Mouse (Mus musculus) thymus, postnatal 25 days (tissue): ENCODE data around the gene Gcnt3.
"Not testable (repeated sequence)": the region's sequence is repeated elsewhere in the genome, so short reads cannot be mapped to it uniquely, and the experiment has no call there.

Experiments
- DNase-seq: peaks from one replicate; pipeline ENCODE4 v3.0.0; 2022

The Gcnt3 gene

GRCm38 (mm10) chr9:70042137-70042536 lies 4.2 kb upstream of the Gcnt3 start:
- DNase-seq = no peak

- no peak for DNase-seq
Observed at GRCm38 (mm10) chr9:70040570-70040969, 2.7 kb upstream of the Gcnt3 start.

GRCm38 (mm10) chr9:70039597-70040385 lies 1.9 kb upstream of the Gcnt3 start:
- DNase-seq = peak; percentile 19

- peak; percentile 38 for DNase-seq
Observed at GRCm38 (mm10) chr9:70036646-70037045, 1.2 kb downstream of the Gcnt3 start.

GRCm38 (mm10) chr9:70034702-70035101 lies 3.2 kb downstream of the Gcnt3 start:
- DNase-seq = no peak

GRCm38 (mm10) chr9:70033056-70033455 lies 4.8 kb downstream of the Gcnt3 start:
- no peak for DNase-seq

GRCm38 (mm10) chr9:70032167-70032566 lies 5.7 kb downstream of the Gcnt3 start:
- no peak for DNase-seq

DNA sequence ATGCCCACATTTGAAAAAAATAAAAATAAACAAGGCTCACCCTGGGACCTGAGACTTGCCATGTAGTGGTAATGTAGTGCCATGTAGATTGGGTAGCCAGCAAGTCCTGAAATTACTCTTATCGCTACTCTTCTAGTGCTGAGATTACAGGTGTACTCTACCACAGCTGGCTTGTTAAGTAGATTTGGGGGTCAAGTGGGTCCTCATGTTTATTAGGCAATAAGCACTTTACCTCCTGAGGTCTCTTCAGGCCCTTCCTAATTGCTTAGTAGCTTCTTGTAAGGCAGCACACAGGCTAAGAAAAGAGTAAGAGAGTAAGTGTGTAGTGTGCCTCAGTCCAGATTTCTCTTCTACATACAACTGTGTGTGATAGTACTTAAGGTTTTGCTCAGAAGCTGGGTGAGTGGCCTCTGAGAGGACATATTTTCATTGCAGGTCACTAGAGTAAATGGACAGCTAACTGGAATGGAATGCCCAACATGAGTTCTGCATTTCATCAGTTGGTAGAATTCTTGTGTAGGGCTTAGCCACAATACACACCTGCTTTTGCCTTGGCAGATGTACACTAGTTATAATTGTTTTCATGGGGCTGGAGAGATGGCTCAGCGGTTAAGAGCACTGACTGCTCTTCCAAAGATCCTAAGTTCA lies 12.4 kb downstream of the Gcnt3 start:
- no peak for DNase-seq

GRCm38 (mm10) chr9:70024648-70025047 lies 13.2 kb downstream of the Gcnt3 start:
- DNase-seq = no peak

GRCm38 (mm10) chr9:70023615-70024014 lies 14.3 kb downstream of the Gcnt3 start:
- not testable (repeated sequence) for DNase-seq

DNA sequence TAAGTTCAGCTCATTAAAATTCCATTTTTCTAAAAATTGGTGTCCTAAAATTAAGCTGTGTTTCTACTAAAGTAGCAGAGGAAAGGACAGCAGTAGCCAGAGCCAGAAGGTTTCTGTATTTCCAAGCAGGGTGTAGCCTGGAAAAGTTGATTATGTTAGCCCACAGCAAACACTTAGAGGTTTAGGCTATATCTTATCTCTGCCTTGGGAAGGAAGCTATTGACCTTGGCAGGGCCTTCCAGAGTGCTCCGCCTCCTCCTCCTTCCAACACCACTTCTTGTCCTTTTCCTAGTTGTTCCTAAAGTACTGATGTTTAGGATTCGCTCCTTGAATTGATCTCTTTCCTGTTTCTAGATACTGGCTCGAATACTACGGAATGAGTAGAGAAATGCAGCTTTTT lies 15.8 kb downstream of the Gcnt3 start:
- DNase-seq = no peak

GRCm38 (mm10) chr9:70021610-70022009 lies 16.3 kb downstream of the Gcnt3 start:
- no peak for DNase-seq

DNA sequence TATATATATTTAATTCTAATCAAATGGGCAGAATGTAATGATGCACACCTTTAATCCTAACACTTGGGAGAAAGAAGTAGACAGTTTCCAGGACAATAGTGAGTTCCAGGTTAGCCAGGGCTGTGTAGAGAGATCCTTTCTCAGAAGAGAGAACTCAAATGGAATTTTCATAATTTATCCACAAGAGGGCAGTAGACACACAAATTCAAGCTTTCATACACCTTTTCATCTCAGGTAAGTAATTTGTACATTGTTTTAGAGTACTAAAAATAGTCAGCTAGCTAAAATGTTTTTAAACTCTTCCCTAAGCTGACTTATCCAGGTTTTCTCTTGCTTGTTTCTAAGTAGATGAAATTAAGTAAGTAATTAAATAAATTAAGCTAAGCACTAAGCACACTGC lies 19.0 kb downstream of the Gcnt3 start:
- no peak for DNase-seq

DNA sequence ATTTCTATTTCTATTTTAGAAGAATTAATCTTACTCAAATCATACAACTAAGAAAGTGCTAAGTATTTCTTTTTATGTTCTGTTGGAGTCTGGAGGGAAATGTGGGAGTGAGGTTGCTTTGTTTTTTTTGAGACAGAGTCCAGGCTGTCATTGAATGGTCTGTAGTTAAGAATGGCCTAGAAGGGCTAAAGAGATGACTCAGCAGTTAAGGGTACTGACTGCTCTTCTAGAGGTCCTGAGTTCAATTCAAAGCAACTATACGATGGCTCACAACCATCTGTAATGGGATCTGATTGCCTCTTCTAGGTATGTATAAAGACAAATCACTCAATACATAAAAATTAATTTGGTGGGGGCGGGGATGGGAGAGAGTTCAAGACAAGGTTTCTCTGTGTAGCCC lies 22.3 kb downstream of the Gcnt3 start:
- DNase-seq = no peak

GRCm38 (mm10) chr9:70012408-70012901 lies 25.4 kb downstream of the Gcnt3 start, which contains the start of gene Gtf2a2:
Gtf2a2 (plus strand) TSS chr9:70012550.
- DNase-seq = peak; percentile 95

- no peak for DNase-seq
Observed at GRCm38 (mm10) chr9:70011537-70012407, 26.1 kb downstream of the Gcnt3 start.

GRCm38 (mm10) chr9:70010781-70011473 lies 27.0 kb downstream of the Gcnt3 start:
- DNase-seq = no peak

- no peak for DNase-seq
Observed at GRCm38 (mm10) chr9:70009754-70010304, 28.1 kb downstream of the Gcnt3 start.

- no peak for DNase-seq
Observed at GRCm38 (mm10) chr9:70007506-70008248, 30.2 kb downstream of the Gcnt3 start.

DNA sequence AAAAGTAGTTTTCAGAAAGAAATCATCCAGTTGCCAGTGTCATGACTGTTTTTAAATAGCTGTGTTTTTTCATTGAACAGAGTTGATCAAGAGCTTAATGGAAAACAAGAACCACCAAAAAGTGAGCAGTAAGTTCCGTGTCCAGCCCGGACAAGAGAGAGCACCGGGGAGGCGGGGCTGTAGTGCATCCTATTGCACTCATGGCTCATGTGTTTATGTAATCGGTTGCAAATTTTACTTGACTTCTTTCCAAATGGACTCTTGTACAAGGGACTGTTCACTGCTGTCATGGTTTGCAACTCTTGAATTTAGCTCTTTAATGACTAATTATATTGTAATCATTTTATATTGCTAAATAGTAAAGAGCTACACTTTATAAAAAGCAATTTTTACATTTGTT lies 30.9 kb downstream of the Gcnt3 start:
- no peak for DNase-seq

- DNase-seq = no peak
Observed at GRCm38 (mm10) chr9:70003516-70003915, 34.4 kb downstream of the Gcnt3 start.

GRCm38 (mm10) chr9:69999318-69999717 lies 38.6 kb downstream of the Gcnt3 start:
- DNase-seq = no peak
